Mouse (Mus musculus): ENCODE results near the gene Eddm3b.

Eddm3b gene

GRCm38 (mm10) chr14:51113916-51114560 lies at the start of gene Eddm3b:
Gene Eddm3b (plus strand): TSS chr14:51114426.
- no peak for DNase-seq

DNA sequence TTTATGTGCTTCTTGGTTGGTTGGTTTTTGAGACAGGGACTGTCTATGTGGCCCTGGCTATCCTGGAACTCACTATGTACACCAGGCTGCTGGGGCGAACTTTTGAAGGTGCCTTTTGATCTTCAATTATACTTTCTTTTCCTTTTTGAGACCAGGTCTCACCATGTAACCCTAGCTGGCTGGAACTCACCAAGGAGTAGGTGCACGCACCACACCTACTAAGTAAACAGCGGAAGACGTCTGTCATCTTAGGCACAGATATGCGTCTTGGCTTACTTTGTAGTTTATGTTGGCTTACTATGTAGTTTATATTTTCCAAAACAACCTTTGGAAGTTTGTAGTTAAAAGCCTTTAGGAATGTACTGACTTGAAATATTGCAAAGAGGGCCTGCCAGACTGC lies 45.3 kb upstream of the Eddm3b start:
- DNase-seq = no peak

GRCm38 (mm10) chr14:51069617-51070016 lies 44.6 kb upstream of the Eddm3b start:
- no peak for DNase-seq

DNA sequence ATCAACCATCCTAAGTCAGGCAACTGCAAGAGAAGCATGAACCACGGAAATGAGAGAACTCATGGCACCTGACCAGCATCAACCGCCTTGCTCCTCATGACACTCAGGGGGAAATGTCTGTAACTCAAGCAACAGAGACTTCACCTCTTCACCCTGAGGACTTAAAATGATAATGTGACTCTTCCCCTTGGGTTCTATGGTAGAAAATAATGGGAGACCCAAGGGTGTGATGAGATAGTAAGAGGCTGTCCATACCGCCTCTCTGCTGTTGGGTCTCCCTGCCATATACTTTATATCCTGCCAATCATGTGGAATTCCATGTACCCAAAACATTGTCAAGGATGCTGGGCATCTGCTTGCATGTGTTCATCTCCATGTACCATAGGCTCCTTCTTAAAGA lies 39.9 kb upstream of the Eddm3b start, which contains the start of gene Olfr750:
Gene Olfr750, minus strand, starts transcription at position 101 of the 400 bp plus-strand sequence.
- DNase-seq = no peak

DNA sequence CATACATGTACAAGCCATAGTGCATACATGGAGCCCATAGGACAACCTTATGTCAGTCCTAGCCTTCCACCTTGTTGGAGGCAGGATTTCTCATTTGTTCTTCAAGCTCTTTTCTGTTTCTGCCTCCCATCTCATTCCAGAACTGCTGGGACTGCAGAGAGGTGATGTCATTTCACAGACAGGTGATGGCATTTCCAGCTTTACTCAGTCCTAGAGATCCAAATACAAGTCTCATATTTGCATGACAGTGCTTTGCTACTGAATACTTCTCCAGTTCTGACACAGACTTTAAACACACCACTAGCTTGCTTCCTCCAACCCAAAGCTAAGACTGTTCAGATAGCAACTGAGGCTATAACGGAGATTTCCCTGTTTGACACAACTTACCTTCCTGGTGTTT lies 35.0 kb upstream of the Eddm3b start:
- no peak for DNase-seq

DNA sequence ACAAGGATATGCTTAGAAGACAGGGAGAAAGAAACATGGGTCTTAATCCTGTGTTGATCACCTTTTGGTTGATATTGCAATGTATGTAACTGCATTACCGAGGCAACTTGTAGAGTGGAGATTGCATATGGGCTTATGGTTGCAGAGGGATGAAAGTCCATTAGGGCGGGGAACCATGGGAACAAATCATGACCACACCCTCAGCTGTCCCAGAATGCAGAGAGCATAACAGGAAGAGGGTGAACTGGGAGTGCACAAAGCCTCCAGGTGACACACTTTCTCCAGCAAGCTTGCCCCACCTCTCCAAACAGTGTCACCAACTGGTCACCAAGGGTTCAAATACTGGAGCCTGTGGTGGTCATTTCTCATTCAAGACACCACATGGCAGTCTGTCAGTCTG lies 33.2 kb upstream of the Eddm3b start:
- DNase-seq = no peak

DNA sequence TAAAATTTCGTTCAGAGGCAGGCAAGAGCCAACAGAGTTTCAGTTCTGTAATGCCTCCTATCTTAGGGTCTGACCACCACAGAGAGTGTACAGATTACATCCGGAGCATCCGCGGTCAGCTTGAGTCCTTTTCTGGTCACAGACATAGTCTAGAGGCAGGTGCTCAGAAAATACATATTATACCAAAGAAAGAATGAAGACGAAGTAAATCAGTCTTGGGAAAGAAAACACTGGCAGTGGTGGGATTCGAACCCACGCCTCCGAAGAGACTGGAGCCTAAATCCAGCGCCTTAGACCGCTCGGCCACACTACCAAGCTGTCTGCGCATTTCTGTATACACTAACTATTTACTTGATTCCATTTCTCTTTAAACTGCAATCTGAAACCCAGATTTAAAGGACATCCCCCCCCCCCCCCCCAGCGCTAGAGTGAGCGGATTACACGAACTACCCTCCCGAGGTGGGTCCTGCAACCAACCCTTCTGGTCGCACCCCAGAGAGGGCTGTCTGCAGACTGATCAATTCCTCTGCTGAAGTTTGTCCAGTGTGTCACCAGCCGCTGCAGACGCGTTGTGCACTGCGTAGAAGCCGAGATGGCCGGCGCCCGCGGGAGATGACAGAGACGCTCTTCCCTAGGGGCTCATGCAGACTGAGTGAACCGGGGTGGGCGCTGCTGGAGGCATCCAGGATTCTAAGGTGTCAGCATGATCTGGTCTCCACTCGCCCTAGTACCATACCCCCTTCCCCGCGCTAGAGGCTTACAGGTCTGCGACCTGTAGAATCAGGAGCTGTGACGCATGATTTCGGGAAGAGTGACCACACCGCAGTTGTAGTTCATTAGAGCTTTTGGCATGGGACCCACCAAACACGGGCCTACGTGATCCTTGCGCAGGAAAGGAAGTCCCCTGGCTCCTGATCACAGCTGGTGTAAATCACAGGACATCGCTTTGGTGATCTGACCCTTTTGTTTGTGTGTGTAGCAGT lies 31.3 kb upstream of the Eddm3b start:
- peak; percentile 71 for DNase-seq

DNA sequence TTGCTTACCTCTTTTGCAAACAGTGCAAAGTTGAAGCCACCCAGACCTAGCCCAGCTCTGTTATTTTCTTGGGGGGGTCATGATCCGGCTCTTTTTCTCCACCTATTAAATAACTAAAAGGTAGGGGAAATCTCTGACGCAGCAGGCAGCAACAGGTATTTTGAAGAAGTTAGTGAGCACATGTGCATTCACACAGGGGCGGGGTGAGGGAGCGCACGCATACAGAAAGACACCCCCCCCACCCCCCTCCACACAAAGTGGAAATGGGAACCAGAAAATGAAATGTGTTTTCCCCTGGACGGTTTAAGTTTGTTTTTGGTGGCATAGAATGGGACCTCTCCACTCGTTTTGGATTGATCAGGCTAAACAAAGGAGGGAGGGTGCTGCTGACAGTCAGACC lies 30.4 kb upstream of the Eddm3b start:
- DNase-seq = no peak

- no peak for DNase-seq
Observed at GRCm38 (mm10) chr14:51085086-51085485, 29.1 kb upstream of the Eddm3b start.

DNA sequence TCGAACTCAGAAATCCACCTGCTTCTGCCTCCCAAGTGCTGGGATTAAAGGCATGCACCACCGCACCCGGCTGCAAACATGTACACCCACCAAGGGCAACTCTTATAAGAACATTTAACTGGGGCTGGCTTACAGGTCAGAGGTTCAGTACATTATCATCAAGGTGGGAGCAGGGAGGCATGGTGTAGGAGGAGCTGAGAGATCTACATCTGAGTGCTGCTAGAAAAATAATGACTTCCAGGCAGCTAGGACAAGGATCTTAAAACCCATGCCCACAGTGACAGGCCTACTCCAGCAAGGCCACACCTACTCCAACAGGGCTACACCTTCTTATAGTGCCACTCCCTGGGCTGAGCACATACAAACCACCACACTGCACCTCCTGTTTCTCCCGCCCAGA lies 28.3 kb upstream of the Eddm3b start:
- DNase-seq = no peak

- DNase-seq = no peak
Observed at GRCm38 (mm10) chr14:51087762-51088161, 26.5 kb upstream of the Eddm3b start.

DNA sequence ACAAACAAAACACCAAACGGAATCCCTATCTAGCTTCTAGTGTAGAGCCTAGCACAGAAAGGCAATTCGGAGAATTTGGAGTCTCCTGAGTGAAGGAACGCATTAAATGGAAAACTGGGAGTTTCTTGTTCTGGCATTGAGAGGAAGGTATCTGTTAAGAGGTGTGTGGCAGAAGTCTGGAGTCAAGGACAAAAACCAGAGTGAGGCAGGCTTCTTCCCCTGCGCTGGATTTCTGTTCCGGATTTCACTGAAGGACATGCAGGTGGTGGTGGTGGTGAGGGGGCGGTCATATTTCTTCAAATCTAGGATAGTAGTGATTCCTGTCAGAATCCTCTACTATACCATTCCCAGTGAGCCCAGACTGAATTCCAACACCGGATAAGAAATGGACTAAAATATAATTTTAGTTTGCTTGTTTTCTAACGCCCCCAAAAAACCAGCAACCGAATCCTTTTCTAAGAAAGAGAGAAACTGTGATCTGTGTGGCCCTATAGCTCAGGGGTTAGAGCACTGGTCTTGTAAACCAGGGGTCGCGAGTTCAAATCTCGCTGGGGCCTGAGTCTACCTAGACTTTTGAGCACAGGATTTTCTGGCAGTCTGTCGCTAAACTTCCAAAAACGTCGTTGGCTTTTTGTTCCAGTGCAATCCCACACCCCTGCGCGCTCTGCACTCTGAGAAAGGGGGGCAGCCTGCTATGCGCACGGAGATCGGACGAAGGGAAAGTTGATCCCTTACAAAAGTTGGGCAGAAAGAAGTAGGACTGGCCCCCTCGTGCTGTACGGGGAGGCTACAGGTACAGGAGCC lies 25.9 kb upstream of the Eddm3b start:
- peak; percentile 93 for DNase-seq

GRCm38 (mm10) chr14:51088970-51089673 lies 25.1 kb upstream of the Eddm3b start:
- peak; percentile 99 for DNase-seq

DNA sequence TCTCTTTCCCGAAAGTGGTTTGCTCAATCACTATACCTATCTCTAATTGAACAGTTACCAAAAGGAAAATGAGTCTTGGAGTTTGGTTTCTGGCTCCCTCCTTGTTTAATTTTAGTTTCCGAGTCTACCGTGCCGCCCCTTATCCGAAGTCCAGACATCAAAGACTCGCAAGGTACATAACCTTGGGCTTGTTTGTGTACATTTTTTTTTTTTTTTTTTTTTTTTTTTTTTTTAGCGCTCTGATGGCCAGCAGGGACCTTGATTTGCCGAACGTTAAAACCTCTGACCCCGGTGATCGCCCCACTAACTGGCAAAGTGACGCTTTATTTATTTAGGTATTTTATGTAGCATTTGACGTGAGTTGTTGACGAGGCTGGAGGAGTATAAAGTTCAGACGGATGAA lies 24.6 kb upstream of the Eddm3b start:
- DNase-seq = no peak

- DNase-seq = peak; percentile 90
Observed at GRCm38 (mm10) chr14:51090077-51090781, 24.0 kb upstream of the Eddm3b start.

- peak; percentile 56 for DNase-seq
Observed at GRCm38 (mm10) chr14:51090921-51091900, 23.0 kb upstream of the Eddm3b start, which contains the start of the genes Rnase4 and Ang. Gene Rnase4 (plus strand): TSS chr14:51091077. Gene Ang (plus strand): TSS chr14:51091150.

DNA sequence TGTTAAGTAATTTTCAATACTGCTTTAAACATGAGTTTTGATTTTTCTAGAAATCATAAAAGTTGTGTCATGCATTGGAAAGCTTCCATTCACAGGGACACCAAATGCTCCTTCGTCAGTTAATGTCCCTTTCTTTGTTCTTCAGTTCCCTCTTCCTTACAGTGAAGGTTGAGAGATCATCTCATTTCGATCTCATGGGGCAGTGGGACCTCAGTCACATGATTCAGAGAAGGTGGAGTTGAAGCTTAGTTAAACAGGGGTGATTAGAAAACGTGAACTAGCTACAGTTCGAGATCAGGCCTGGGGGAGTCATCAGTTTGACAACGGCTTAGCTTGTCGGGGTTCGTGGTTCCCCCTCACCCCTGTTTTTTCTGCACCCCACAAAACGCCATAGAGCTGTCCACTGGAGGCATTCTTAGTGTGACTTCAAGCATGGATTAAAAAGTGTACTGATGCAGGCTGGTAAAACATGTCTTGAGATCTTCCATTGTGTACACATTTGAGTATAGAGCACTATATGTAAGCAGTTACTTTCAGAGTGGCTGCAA lies 22.1 kb upstream of the Eddm3b start:
- no peak for DNase-seq

GRCm38 (mm10) chr14:51093496-51093895 lies 20.7 kb upstream of the Eddm3b start:
- no peak for DNase-seq

GRCm38 (mm10) chr14:51094096-51094875 lies 19.9 kb upstream of the Eddm3b start:
- DNase-seq = no peak
